Mouse (Mus musculus) olfactory bulb, adult 2 months (tissue): ENCODE data around the gene Map10.

Experiments used
- CTCF ChIP-seq: fragments of 200-500 bp; IDR thresholded peaks from 2 replicates; pipeline ENCODE4 v1.5.1; 2012; ENCODE audit warnings: low read depth, mild to moderate bottlenecking, low read length, moderate library complexity; ENCODE audit not compliant: insufficient read depth
- POLR2A ChIP-seq: fragments of 200-500 bp; IDR thresholded peaks from 2 replicates; pipeline ENCODE4 v1.6.1; 2012; ENCODE audit warnings: mild to moderate bottlenecking, low read depth, low read length, moderate library complexity; ENCODE audit not compliant: insufficient read depth

DNA sequence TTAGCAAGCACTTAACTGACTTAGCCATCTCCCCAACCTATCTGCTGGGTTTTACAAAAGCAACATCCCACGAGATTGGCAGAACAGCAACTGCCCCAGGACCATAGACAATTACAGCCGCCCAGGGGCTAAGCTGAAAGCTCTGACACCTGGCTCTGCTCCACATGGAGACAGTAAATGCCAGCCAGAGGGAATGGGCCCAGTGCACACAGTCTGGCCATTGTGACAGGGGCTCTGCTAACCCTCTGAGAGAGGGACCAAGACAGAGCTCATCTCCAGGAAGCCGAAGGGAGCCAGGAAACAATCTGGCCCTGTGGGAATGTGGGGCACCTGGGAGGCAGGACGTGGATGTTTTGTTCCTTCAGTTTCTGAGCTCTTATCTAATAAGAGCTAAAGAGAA is 46.6 kb downstream of the Map10 start:
- TF ChIP-seq POLR2A (no peak), CTCF (no peak)
